Mouse (Mus musculus): ENCODE results near the gene Fut11.

The Fut11 gene

GRCm38 (mm10) chr14:20694884-20695760 lies at the start of gene Fut11:
Fut11 (plus strand) TSS chr14:20694968.
- peak; percentile 80 for DNase-seq

- no peak for DNase-seq
Measured at GRCm38 (mm10) chr14:20645547-20645946, 49.2 kb upstream of the Fut11 start.

- no peak for DNase-seq
Measured at GRCm38 (mm10) chr14:20646381-20646780, 48.4 kb upstream of the Fut11 start.

GRCm38 (mm10) chr14:20651000-20651399 lies 43.8 kb upstream of the Fut11 start:
- DNase-seq, result no peak

GRCm38 (mm10) chr14:20651722-20652256 lies 43.0 kb upstream of the Fut11 start:
- DNase-seq, result no peak

- no peak for DNase-seq
Measured at GRCm38 (mm10) chr14:20654690-20655421, 39.9 kb upstream of the Fut11 start.

GRCm38 (mm10) chr14:20655731-20656130 lies 39.0 kb upstream of the Fut11 start:
- DNase-seq, result no peak

- no peak for DNase-seq
Measured at GRCm38 (mm10) chr14:20656361-20656760, 38.4 kb upstream of the Fut11 start, which contains the start of gene Myoz1. Myoz1 (minus strand) TSS chr14:20656540.

- peak; percentile 15 for DNase-seq
Measured at GRCm38 (mm10) chr14:20658326-20658725, 36.4 kb upstream of the Fut11 start.

GRCm38 (mm10) chr14:20658902-20659301 lies 35.9 kb upstream of the Fut11 start:
- DNase-seq, result no peak

GRCm38 (mm10) chr14:20659687-20660086 lies 35.1 kb upstream of the Fut11 start:
- no peak for DNase-seq

GRCm38 (mm10) chr14:20660827-20661660 lies 33.7 kb upstream of the Fut11 start:
- peak; percentile 92 for DNase-seq

GRCm38 (mm10) chr14:20661661-20662331 lies 33.0 kb upstream of the Fut11 start:
- peak; percentile 11 for DNase-seq

- no peak for DNase-seq
Measured at GRCm38 (mm10) chr14:20662740-20663139, 32.0 kb upstream of the Fut11 start.

- DNase-seq, result no peak
Measured at GRCm38 (mm10) chr14:20663601-20664000, 31.2 kb upstream of the Fut11 start.

- no peak for DNase-seq
Measured at GRCm38 (mm10) chr14:20664436-20664835, 30.3 kb upstream of the Fut11 start.

- no peak for DNase-seq
Measured at GRCm38 (mm10) chr14:20667469-20667868, 27.3 kb upstream of the Fut11 start.

- DNase-seq, result no peak
Measured at GRCm38 (mm10) chr14:20668154-20668810, 26.5 kb upstream of the Fut11 start, which contains the start of gene Synpo2l. Synpo2l (minus strand) TSS chr14:20668354.

GRCm38 (mm10) chr14:20672990-20673389 lies 21.8 kb upstream of the Fut11 start:
- peak; percentile 38 for DNase-seq

- DNase-seq, result peak; percentile 36
Measured at GRCm38 (mm10) chr14:20673735-20674063, 21.1 kb upstream of the Fut11 start.

- peak; percentile 97 for DNase-seq
Measured at GRCm38 (mm10) chr14:20674064-20674833, 20.5 kb upstream of the Fut11 start, which contains the start of gene Sec24c. Sec24c (plus strand) TSS chr14:20674308.

Measured in thymus, postnatal 25 days (tissue).